Mouse (Mus musculus) myocyte (in vitro differentiated cells): ENCODE results near the gene Smox. TPM values are rescaled to one million over a fixed set of nuclear protein-coding genes. Genes with fewer than 3 reads are reported as not detected.

Experiments used
- H3K27me3 ChIP-seq: one replicate; pipeline ENCODE4 v1.6.1; 2011; ENCODE audit not compliant: control insufficient read depth, insufficient read depth, insufficient read length
- H3K36me3 ChIP-seq: one replicate; pipeline ENCODE4 v1.6.1; 2011; ENCODE audit not compliant: control insufficient read depth, insufficient read depth
- H3K4me2 ChIP-seq: one replicate; pipeline ENCODE4 v1.6.1; 2011; ENCODE audit warnings: low read depth, control low read depth
- H3K4me3 ChIP-seq: one replicate; pipeline ENCODE4 v1.5.1; 2011; ENCODE audit warnings: mild to moderate bottlenecking, control low read depth, moderate library complexity
- H3K79me2 ChIP-seq: one replicate; pipeline ENCODE4 v1.6.1; 2011; ENCODE audit not compliant: control insufficient read depth, insufficient read depth
- H3ac ChIP-seq: one replicate; pipeline ENCODE4 v1.6.1; 2011; ENCODE audit not compliant: control insufficient read depth, insufficient read length
- CEBPB ChIP-seq: IDR thresholded peaks from 2 replicates; pipeline ENCODE4 v1.6.1; 2011; ENCODE audit warnings: mild to moderate bottlenecking, moderate library complexity; ENCODE audit not compliant: poor library complexity, insufficient read depth, severe bottlenecking
- E2F4 ChIP-seq: IDR thresholded peaks from one replicate; pipeline ENCODE4 v1.6.1; 2011; ENCODE audit warnings: mild to moderate bottlenecking, control low read depth, moderate library complexity; ENCODE audit not compliant: insufficient read depth
- MAX ChIP-seq: IDR thresholded peaks from one replicate; pipeline ENCODE4 v1.6.1; 2011; ENCODE audit warnings: low read depth, mild to moderate bottlenecking, control low read depth
- MYOD1 ChIP-seq, 3 experiments: IDR thresholded peaks; one replicate each; pipeline ENCODE4 v1.6.1; 2011; ENCODE audit warnings: control low read depth in 2 of 3, low read depth in 2 of 3, mild to moderate bottlenecking in 2 of 3, moderate library complexity in 1 of 3; ENCODE audit not compliant: insufficient read length in 2 of 3, control insufficient read depth in 1 of 3
- MYOG ChIP-seq, 3 experiments: IDR thresholded peaks; one replicate each; pipeline ENCODE4 v1.6.1; 2011; ENCODE audit warnings: control low read depth in 2 of 3, low read depth in 2 of 3, mild to moderate bottlenecking in 2 of 3; ENCODE audit not compliant: insufficient read length in 2 of 3, control insufficient read depth in 1 of 3, insufficient read depth in 1 of 3
- POLR2A ChIP-seq: IDR thresholded peaks from one replicate; pipeline ENCODE4 v1.6.1; 2011; ENCODE audit warnings: low read depth, mild to moderate bottlenecking, control low read depth, moderate library complexity; ENCODE audit not compliant: insufficient read length
- POLR2AphosphoS2 ChIP-seq: IDR thresholded peaks from one replicate; pipeline ENCODE4 v1.6.1; 2011; ENCODE audit warnings: low read depth, control low read depth; ENCODE audit not compliant: insufficient read length
- REST ChIP-seq: IDR thresholded peaks from one replicate; pipeline ENCODE4 v1.6.1; 2011; ENCODE audit warnings: mild to moderate bottlenecking, control low read depth, moderate library complexity; ENCODE audit not compliant: insufficient read depth, insufficient read length
- SRF ChIP-seq: IDR thresholded peaks from one replicate; pipeline ENCODE4 v1.6.1; 2011; ENCODE audit warnings: low read depth; ENCODE audit not compliant: control insufficient read depth, insufficient read length
- TCF12 ChIP-seq: IDR thresholded peaks from one replicate; pipeline ENCODE4 v1.6.1; 2011; ENCODE audit warnings: mild to moderate bottlenecking, control low read depth; ENCODE audit not compliant: poor library complexity, insufficient read depth, severe bottlenecking
- TCF3 ChIP-seq: IDR thresholded peaks from one replicate; pipeline ENCODE4 v1.6.1; 2011; ENCODE audit warnings: low read depth, control low read depth; ENCODE audit not compliant: insufficient read length
- USF1 ChIP-seq: IDR thresholded peaks from one replicate; pipeline ENCODE4 v1.6.1; 2011; ENCODE audit warnings: low read depth, mild to moderate bottlenecking, control low read depth, moderate library complexity
- polyA plus RNA-seq: library from polyadenylated mRNA; unstranded; fragments of >200 nt; fragmentation: generic; extraction: Trizol; gene quantifications from one replicate; pipeline ENCODE4 v1.2.1, GENCODE M21; 2012; ENCODE audit warnings: missing spikeins

The Smox gene
- polyA plus RNA-seq, 1 experiment, result 27.1 TPM

- Histone ChIP-seq H3K4me2 (no peak overlapping the region), H3K79me2 (peaks cover 7% of the 10 kb centered on the region), H3K27me3 (no peaks in the 10 kb centered on the region), H3ac (no peak overlapping the region), H3K36me3 (no peaks in the 10 kb centered on the region), H3K4me3 (no peak overlapping the region)
- TF ChIP-seq MAX (no peak), USF1 (no peak), MYOD1 (IDR thresholded peaks at IDR 0.05; ENCODE audit: control insufficient read depth in 1 of 3, insufficient read length in 2 of 3, low read depth in 2 of 3) (no peak), E2F4 (no peak), CEBPB (no peak), TCF12 (no peak), POLR2A (no peak), MYOG (IDR thresholded peaks at IDR 0.05; ENCODE audit: control insufficient read depth in 1 of 3, insufficient read depth in 1 of 3, insufficient read length in 2 of 3, low read depth in 2 of 3) (no peak), POLR2AphosphoS2 (no peak), REST (no peak), SRF (no peak), TCF3 (no peak)
Observed at GRCm38 (mm10) chr2:131488870-131489269, 2.4 kb upstream of the Smox start.

GRCm38 (mm10) chr2:131489591-131489990, 1.7 kb upstream of the Smox start:
- TF ChIP-seq CEBPB (no peak), REST (no peak), MYOD1 (IDR thresholded peaks at IDR 0.05; ENCODE audit: control insufficient read depth in 1 of 3, insufficient read length in 2 of 3, low read depth in 2 of 3) (no peak), E2F4 (no peak), POLR2AphosphoS2 (no peak), SRF (no peak), MAX (no peak), TCF12 (no peak), USF1 (no peak), MYOG (IDR thresholded peaks at IDR 0.05; ENCODE audit: control insufficient read depth in 1 of 3, insufficient read depth in 1 of 3, insufficient read length in 2 of 3, low read depth in 2 of 3) (no peak), POLR2A (no peak), TCF3 (no peak)
- H3K36me3 ChIP-seq, result no peaks in the 10 kb centered on the region
- H3K27me3 ChIP-seq, result no peaks in the 10 kb centered on the region
- no peak overlapping the region for H3ac ChIP-seq
- H3K4me2 ChIP-seq, result no peak overlapping the region
- peaks cover 7% of the 10 kb centered on the region for H3K79me2 ChIP-seq
- H3K4me3 ChIP-seq, result no peak overlapping the region

- H3K4me2 ChIP-seq, result peak overlapping the region; percentile 96
- TF ChIP-seq MYOG (IDR thresholded peaks at IDR 0.05; ENCODE audit: control insufficient read depth in 1 of 3, insufficient read depth in 1 of 3, insufficient read length in 2 of 3, low read depth in 2 of 3), result peak in 1 of 3 experiments; percentile 40
- TF ChIP-seq POLR2A, result peak; percentile 91
- TF ChIP-seq POLR2AphosphoS2, result peak; percentile 67
- TF ChIP-seq TCF3, result no peak
- H3K4me3 ChIP-seq, result peak overlapping the region; percentile 34
- H3K27me3 ChIP-seq, result no peaks in the 10 kb centered on the region
- H3ac ChIP-seq, result peak overlapping the region; percentile 24
- no peaks in the 10 kb centered on the region for H3K36me3 ChIP-seq
- peaks cover 15% of the 10 kb centered on the region for H3K79me2 ChIP-seq
Observed at GRCm38 (mm10) chr2:131491707-131492595, 655 bp downstream of the Smox start.

GRCm38 (mm10) chr2:131492596-131493139, 1.4 kb downstream of the Smox start:
- Histone ChIP-seq H3K4me3 (peak overlapping the region; percentile 34), H3K79me2 (peaks cover 15% of the 10 kb centered on the region), H3K27me3 (no peaks in the 10 kb centered on the region), H3K36me3 (no peaks in the 10 kb centered on the region), H3K4me2 (peak overlapping the region; percentile 88), H3ac (peak overlapping the region; percentile 24)
- TF ChIP-seq POLR2A (no peak), CEBPB (no peak), MYOG (IDR thresholded peaks at IDR 0.05; ENCODE audit: control insufficient read depth in 1 of 3, insufficient read depth in 1 of 3, insufficient read length in 2 of 3, low read depth in 2 of 3) (no peak), TCF3 (no peak), E2F4 (no peak), POLR2AphosphoS2 (no peak), REST (no peak), SRF (no peak), MYOD1 (IDR thresholded peaks at IDR 0.05; ENCODE audit: control insufficient read depth in 1 of 3, insufficient read length in 2 of 3, low read depth in 2 of 3) (no peak), MAX (no peak), TCF12 (no peak), USF1 (no peak)
